ENCODE assay signal across 37 mouse cellular contexts in genomic region chr5:53686379-53686778, GRCm38 (mm10). TPM values are rescaled to one million over a fixed set of nuclear protein-coding genes. Genes with fewer than 3 reads are reported as not detected.
A peak's percentile ranks its signal among the peaks of the same experiment; 100 is the strongest.
DNase-seq lines count a peak whose midpoint lies in the region; ATAC-seq lines count a peak whose summit lies in the region.
"Had no signal": no experiment of that assay in that cellular context is flagged by ENCODE, and none has a peak within 500 bp of the region (broad histone marks: within the 10 kb centered on the region; RNA-seq: fewer than 3 reads in every experiment).

No protein-coding gene starts in this region.

- no peak overlapping the region for H3K27ac ChIP-seq in intestine, embryonic 16.5 days (ENCODE audit: low read length)
- H3K27ac ChIP-seq: embryonic facial prominence, embryonic 13.5 days; heart, embryonic 13.5 days; hindbrain, embryonic 14.5 days; liver, embryonic 14.5 days; midbrain, embryonic 10.5 days; midbrain, embryonic 15.5 days; neural tube, embryonic 15.5 days had no signal

- peak; percentile 20 to 71 for DNase-seq in adrenal gland, adult (ENCODE audit: inconsistent age in 2 of 2, low spot score in 1 of 2)
- no peak for DNase-seq in adrenal gland, postnatal 4 days (ENCODE audit: low spot score in 2 of 2)
- DNase-seq in left cerebral cortex, postnatal 4 days, result peak; percentile 74
- DNase-seq in left cerebral cortex, adult 18-20 months (ENCODE audit: low spot score in 2 of 2), result no peak
- DNase-seq in adrenal gland, postnatal 10 days, result peak; percentile 52
- DNase-seq in frontal cortex, postnatal 36 days (ENCODE audit: low spot score in 2 of 2), result no peak
- DNase-seq: cerebellum, adult 11 months; cerebellum, adult 9-11 months; gastrocnemius, postnatal 10 days; heart, postnatal 10 days; kidney, adult 11 months; layer of hippocampus, postnatal 36 days; liver; lung, adult 2 months; right cerebral cortex, postnatal 4 days; thymus, adult 18-20 months; thymus, postnatal 4 days had no signal

- WGBS in intestine, embryonic 16.5 days, result 48% methylated on average over 2 of the region's 2 CpGs

- H3K36me3 ChIP-seq in intestine, embryonic 16.5 days (ENCODE audit: control insufficient read depth, insufficient read depth, low read length), result no peaks in the 10 kb centered on the region
- H3K36me3 ChIP-seq: embryonic facial prominence, embryonic 13.5 days; heart, embryonic 13.5 days; midbrain, embryonic 10.5 days; midbrain, embryonic 15.5 days; neural tube, embryonic 15.5 days had no signal

- intact Hi-C loops in left cerebral cortex, postnatal 4 days (cut with DNase I), result no loop called here

- H3K9ac ChIP-seq in intestine, embryonic 16.5 days (ENCODE audit: low read depth, low read length), result no peak overlapping the region
- H3K9ac ChIP-seq: embryonic facial prominence, embryonic 13.5 days; heart, embryonic 13.5 days; hindbrain, embryonic 14.5 days; liver, embryonic 14.5 days; midbrain, embryonic 15.5 days; neural tube, embryonic 15.5 days had no signal

- peak; percentile 69 for ATAC-seq in intestine, embryonic 16.5 days
- ATAC-seq in erythroblast, adult 5-6 weeks (replicated peaks; ENCODE audit: low FRiP score, poor library complexity, severe bottlenecking), result no peak
- ATAC-seq: activated CD4-positive, CD25-positive, alpha-beta regulatory T cell, adult 4 months; forebrain, embryonic 16.5 days; midbrain, embryonic 15.5 days had no signal

- H3K4me1 ChIP-seq in intestine, embryonic 16.5 days (ENCODE audit: control insufficient read depth, insufficient read depth, low read length), result peaks cover 9% of the 10 kb centered on the region
- H3K4me1 ChIP-seq: embryonic facial prominence, embryonic 13.5 days; midbrain, embryonic 15.5 days; neural tube, embryonic 15.5 days had no signal

- H3K27me3 ChIP-seq in intestine, embryonic 16.5 days (replicated peaks; ENCODE audit: control insufficient read depth, insufficient read depth, low read length), result no peaks in the 10 kb centered on the region
- H3K27me3 ChIP-seq: embryonic facial prominence, embryonic 13.5 days; midbrain, embryonic 15.5 days; neural tube, embryonic 15.5 days had no signal

- H3K4me2 ChIP-seq in intestine, embryonic 16.5 days (ENCODE audit: low read depth, low read length), result no peak overlapping the region
- H3K4me2 ChIP-seq: embryonic facial prominence, embryonic 13.5 days; heart, embryonic 13.5 days; hindbrain, embryonic 14.5 days; midbrain, embryonic 15.5 days; neural tube, embryonic 15.5 days had no signal

- no peaks in the 10 kb centered on the region for H3K9me3 ChIP-seq in intestine, embryonic 16.5 days (ENCODE audit: control insufficient read depth, low read length)
- H3K9me3 ChIP-seq: embryonic facial prominence, embryonic 13.5 days; heart, embryonic 13.5 days; midbrain, embryonic 10.5 days; midbrain, embryonic 15.5 days; neural tube, embryonic 15.5 days had no signal

- no peak overlapping the region for H3K4me3 ChIP-seq in intestine, embryonic 16.5 days (ENCODE audit: low read length)
- H3K4me3 ChIP-seq: embryonic facial prominence, embryonic 13.5 days; erythroblast, embryonic 14.5 days; heart, embryonic 13.5 days; midbrain, embryonic 10.5 days; midbrain, embryonic 15.5 days; neural tube, embryonic 15.5 days had no signal

RNA-seq across cellular contexts. Expression of gene Cckar, which starts 21.1 kb away (rescaled TPM):
- total RNA-seq in adrenal gland, postnatal 4 days (2021), result 1 to 10 TPM in 1 of 2 experiments, under 1 TPM in 1; 0.08 to 9.2 TPM
- under 1 TPM in 1 of 2 experiments, not detected in 1; 0.14 TPM for total RNA-seq in left cerebral cortex, postnatal 4 days (2021)
- under 1 TPM in 1 of 2 experiments, not detected in 1; 0.33 TPM for total RNA-seq in left cerebral cortex, adult 18-20 months (2021)
- under 1 TPM; 0.39 to 0.69 TPM for total RNA-seq in adrenal gland, postnatal 10 days (2021)
- polyA plus RNA-seq in intestine, embryonic 16.5 days (2015; fragmentation: Nextera tagmentation; extraction: Ambion mirVana), result 45.8 and 46.4 TPM in 2 replicates
- not detected in 2 replicates for total RNA-seq in erythroblast, adult 5-6 weeks (2015; ENCODE audit: low replicate concordance)
- total RNA-seq in erythroblast, adult 5-6 weeks (2017; ENCODE audit: low replicate concordance), result not detected in 2 replicates
- total RNA-seq: CH12.LX; common myeloid progenitor, adult 5-6 weeks; ES-E14; gastrocnemius, postnatal 10 days; heart, adult 8-10 months; heart, postnatal 10 days; hematopoietic stem cell, adult 5-6 weeks; layer of hippocampus, postnatal 36 days; megakaryocyte progenitor cell, adult 5-6 weeks had no signal
- polyA plus RNA-seq: activated CD4-positive, CD25-positive, alpha-beta regulatory T cell, adult 4 months; C2C12; erythroblast, embryonic 14.5 days; gonadal fat pad, adult 2 months had no signal

Comparison
In these comparisons a context has a peak if more than half of its experiments do, and no peak if none do; other contexts are left out.
1. DNase-seq: peak in adrenal gland, adult (2 of 2), left cerebral cortex, postnatal 4 days (single experiment) and adrenal gland, postnatal 10 days (single experiment); none in adrenal gland, postnatal 4 days (0 of 2), left cerebral cortex, adult 18-20 months (0 of 2) and frontal cortex, postnatal 36 days (0 of 2).